Mouse (Mus musculus): ENCODE results near the gene Rnh1. TPM values are rescaled to one million over a fixed set of nuclear protein-coding genes. Genes with fewer than 3 reads are reported as not detected.

The Rnh1 gene
- polyA plus RNA-seq, 1 experiment from 2014 or later: 49.5 TPM

DNA sequence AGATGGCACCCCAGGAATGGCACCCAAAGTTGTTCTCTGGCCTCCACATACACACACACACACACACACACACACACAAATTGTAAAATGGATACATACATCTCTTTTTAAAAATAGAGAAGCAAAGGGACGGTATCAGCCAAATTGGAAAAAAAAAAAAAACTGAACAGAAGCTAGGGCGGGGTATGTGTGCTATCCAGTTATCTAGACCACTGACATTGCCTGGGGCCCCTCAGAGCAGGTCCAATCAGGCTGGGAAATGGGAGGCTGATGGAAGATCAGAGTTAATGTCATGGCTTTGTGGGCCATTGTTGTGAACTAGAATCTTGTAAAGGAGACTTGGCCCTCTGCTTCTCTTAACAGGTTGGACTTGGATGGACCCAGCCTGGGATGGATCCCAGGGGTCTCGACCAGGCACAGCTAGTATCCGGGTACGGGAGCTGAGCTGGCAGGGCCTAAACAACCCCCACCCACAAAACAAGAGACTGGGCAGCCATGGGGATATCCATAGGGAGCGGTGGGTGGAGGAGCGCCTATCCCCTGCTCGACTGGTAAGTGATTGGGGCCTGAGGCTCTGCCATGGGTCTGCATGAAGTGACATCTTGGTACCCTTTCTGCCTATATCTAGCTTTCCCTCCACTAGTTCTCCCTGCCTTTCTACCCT, 24.1 kb upstream of the Rnh1 start:
- Histone ChIP-seq H3K27ac (replicated peaks) (no peak overlapping the region), H3K4me3 (no peak overlapping the region), H3K4me1 (replicated peaks) (peaks cover 29% of the 10 kb centered on the region), H3K9ac (no peak overlapping the region), H3K36me3 (peaks cover 4% of the 10 kb centered on the region; the same call in 1 of the 2 replicates), H3K27me3 (no peaks in the 10 kb centered on the region), H3K9me3 (no peaks in the 10 kb centered on the region), H3K4me2 (no peak overlapping the region)
- ATAC-seq (ENCODE audit: low FRiP score, low read depth): no peak
- 91% methylated on average over 8 of the region's 8 CpGs for WGBS

DNA sequence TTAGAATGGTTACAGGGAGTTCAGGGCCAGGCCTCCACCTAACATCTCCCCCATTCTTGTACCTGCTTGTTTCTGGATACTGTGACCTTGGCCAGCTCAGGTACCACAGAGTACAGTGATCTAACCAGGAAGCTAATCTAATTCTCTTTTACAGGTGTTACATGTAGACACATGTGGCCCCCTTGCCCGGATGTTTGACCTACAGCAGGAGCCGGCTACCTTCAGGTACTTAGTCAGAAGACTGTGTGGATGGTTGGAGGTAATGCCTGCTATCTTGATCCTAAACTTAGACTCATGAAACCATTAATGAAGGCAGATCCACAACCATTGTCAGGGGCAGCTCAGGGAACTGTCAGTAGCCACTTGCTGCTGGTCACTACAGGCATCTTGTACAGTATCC, 23.1 kb upstream of the Rnh1 start:
- H3K27me3 ChIP-seq: no peaks in the 10 kb centered on the region
- 94% methylated on average over 2 of the region's 2 CpGs for WGBS
- no peaks in the 10 kb centered on the region for H3K9me3 ChIP-seq
- peaks cover 13% of the 10 kb centered on the region for H3K36me3 ChIP-seq
- H3K27ac ChIP-seq (replicated peaks): no peak overlapping the region
- ATAC-seq (ENCODE audit: low FRiP score, low read depth): no peak
- H3K4me3 ChIP-seq: peak overlapping the region; percentile 67; the same call in 1 of the 2 replicates
- H3K4me1 ChIP-seq (replicated peaks): peaks cover 29% of the 10 kb centered on the region
- no peak overlapping the region for H3K9ac ChIP-seq
- H3K4me2 ChIP-seq: peak overlapping the region; percentile 100; the same call in 1 of the 2 replicates

DNA sequence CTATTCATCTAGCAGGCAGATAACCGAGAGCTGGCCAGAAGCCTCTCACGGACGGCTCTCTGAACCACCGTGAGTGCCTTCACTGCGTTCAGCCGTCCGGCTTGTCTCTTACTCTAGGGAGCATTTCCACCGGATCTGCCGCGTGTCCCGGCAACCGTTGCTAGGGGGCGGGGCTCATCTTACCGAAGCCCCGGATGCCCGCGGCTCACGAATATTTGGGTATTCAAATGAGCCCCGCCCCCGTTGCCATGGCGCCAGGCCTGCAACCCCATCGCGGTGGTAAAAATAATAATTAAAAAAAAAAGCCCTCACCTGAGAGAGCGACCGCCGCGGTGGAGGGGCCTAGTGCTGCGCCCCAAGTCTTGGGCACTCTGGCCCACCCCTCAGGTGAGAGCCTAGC, 22.2 kb upstream of the Rnh1 start:
- under 1% methylated on average over 28 of the region's 28 CpGs for WGBS
- Histone ChIP-seq H3K4me1 (replicated peaks) (peaks cover 29% of the 10 kb centered on the region), H3K36me3 (peaks cover 22% of the 10 kb centered on the region), H3K4me2 (peak overlapping the region; percentile 100), H3K27ac (replicated peaks) (peak overlapping the region; percentile 81), H3K4me3 (peak overlapping the region; percentile 67), H3K9ac (peak overlapping the region; percentile 53), H3K9me3 (no peaks in the 10 kb centered on the region), H3K27me3 (no peaks in the 10 kb centered on the region)
- ATAC-seq (ENCODE audit: low FRiP score, low read depth): peak; percentile 21

DNA sequence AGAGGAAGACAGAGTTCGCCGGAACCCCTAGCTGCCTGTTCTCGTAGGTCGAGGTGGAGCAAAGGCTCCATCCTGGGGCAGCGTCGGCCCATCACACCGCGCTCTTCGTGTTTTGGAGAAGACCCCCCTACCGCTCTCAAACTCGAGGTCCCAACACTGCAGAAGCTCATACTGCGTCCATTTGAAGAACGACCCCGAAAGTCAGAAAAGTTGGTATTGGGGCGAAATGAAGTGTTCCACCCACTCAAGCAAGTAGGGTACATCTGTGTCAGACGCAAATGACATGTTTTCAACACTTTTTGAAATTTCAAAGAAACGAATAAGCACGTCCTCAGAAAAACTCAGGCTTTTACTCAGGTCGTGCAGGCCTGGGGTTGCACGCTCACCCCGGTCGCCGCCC, 21.8 kb upstream of the Rnh1 start:
- Histone ChIP-seq H3K27me3 (no peaks in the 10 kb centered on the region), H3K9me3 (no peaks in the 10 kb centered on the region), H3K4me2 (peak overlapping the region; percentile 100), H3K27ac (replicated peaks) (peak overlapping the region; percentile 81), H3K36me3 (peaks cover 26% of the 10 kb centered on the region), H3K4me1 (replicated peaks) (peaks cover 29% of the 10 kb centered on the region), H3K4me3 (peak overlapping the region; percentile 67), H3K9ac (peak overlapping the region; percentile 53)
- WGBS: 0% methylated on average over 23 of the region's 23 CpGs
- no peak for ATAC-seq (ENCODE audit: low FRiP score, low read depth)

DNA sequence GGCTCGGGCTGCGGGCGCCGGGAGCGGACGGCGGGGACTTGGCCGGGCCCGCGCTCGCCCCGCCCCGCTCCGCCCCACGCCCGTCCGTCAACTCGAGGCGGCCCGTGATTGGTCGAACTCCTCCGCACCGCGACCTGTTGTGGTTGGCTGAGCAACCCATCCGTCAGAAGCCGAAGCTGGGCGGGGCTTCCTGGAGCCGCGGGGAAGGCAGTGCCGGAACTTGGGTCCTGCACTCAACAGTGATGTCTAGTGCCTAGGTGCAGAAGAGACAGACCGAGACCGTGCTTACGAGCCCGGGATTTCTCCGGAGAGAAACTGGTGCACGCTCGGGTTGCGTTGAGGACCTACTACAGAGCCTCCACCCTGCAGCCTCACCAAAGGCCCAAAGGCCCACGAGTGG, 21.3 kb upstream of the Rnh1 start, which contains the start of the genes Hras and Lrrc56:
Hras (minus strand) TSS at position 58 of the 400 bp plus-strand sequence.
Lrrc56 (plus strand) TSS at position 210 of the 400 bp plus-strand sequence.
- under 1% methylated on average over 33 of the region's 39 CpGs for WGBS
- H3K36me3 ChIP-seq: peaks cover 31% of the 10 kb centered on the region
- H3K27me3 ChIP-seq: no peaks in the 10 kb centered on the region
- no peaks in the 10 kb centered on the region for H3K9me3 ChIP-seq
- H3K4me1 ChIP-seq (replicated peaks): peaks cover 29% of the 10 kb centered on the region
- H3K4me2 ChIP-seq: peak within 1 kb of the TSS; percentile 100
- ATAC-seq (ENCODE audit: low FRiP score, low read depth): peak; percentile 95
- peak within 1 kb of the TSS; percentile 67 for H3K4me3 ChIP-seq
- H3K27ac ChIP-seq (replicated peaks): peak within 1 kb of the TSS; percentile 87
- H3K9ac ChIP-seq: peak within 1 kb of the TSS; percentile 98

DNA sequence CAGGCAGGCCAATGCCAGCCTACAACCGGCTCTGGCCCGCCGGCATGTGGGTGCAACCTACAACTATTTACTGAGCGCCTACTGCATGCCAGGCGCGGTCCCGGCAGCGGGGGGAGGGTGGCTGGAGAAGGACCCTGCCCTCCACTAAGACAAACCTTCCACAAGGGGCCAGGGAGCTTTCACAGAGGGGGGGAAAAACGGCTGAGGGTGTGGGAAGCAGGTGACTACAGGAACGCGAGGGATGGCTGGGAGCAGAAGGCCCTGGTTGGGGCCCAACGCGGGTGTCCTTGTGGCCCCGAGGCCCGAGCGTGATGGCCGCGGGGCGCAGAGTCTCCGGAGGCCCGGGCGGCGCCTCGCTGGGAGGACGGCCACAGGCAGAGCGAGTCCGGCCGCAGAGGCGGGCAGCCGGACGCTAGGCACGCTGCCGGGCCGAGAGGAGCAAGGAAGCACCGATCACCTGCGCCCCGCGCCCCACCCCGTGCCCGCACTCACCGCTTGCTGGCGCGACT, 20.7 kb upstream of the Rnh1 start:
- Histone ChIP-seq H3K9me3 (no peaks in the 10 kb centered on the region), H3K27ac (replicated peaks) (peak overlapping the region; percentile 87), H3K4me2 (peak overlapping the region; percentile 100), H3K27me3 (no peaks in the 10 kb centered on the region), H3K36me3 (peaks cover 33% of the 10 kb centered on the region), H3K4me1 (replicated peaks) (peaks cover 29% of the 10 kb centered on the region), H3K4me3 (peak overlapping the region; percentile 67), H3K9ac (peak overlapping the region; percentile 98)
- 0% methylated on average over 32 of the region's 43 CpGs for WGBS
- no peak for ATAC-seq (ENCODE audit: low FRiP score, low read depth)

DNA sequence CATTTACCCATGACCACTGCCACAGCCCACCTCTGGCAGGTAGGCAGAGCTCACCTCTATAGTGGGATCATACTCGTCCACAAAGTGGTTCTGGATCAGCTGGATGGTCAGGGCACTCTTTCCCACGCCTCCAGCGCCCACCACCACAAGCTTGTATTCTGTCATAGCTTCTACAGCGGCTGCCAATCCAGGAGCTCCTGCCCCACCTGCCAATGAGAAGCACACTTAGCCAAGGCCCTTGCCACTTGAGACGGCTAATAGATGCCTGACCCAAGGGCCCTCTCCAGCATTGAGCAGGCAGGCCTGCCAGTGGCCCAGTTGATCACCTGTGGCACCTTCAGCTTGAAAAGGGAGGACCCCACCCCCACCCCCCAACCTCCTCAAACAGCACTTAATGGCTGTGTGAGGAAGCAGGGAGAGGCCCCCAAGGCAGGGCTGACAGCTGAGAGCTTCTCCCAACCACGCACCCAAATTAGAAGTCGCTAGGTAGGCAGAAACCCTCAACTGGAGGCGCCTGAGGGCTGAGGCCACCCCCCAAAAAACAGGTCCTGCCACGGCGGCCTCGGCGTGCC, 20.2 kb upstream of the Rnh1 start:
- H3K4me2 ChIP-seq: peak overlapping the region; percentile 100
- no peaks in the 10 kb centered on the region for H3K9me3 ChIP-seq
- peak overlapping the region; percentile 67 for H3K4me3 ChIP-seq
- no peaks in the 10 kb centered on the region for H3K27me3 ChIP-seq
- peak overlapping the region; percentile 98 for H3K9ac ChIP-seq
- H3K36me3 ChIP-seq: peaks cover 33% of the 10 kb centered on the region
- H3K4me1 ChIP-seq (replicated peaks): peaks cover 29% of the 10 kb centered on the region
- WGBS: 27% methylated on average over 12 of the region's 12 CpGs
- no peak for ATAC-seq (ENCODE audit: low FRiP score, low read depth)
- H3K27ac ChIP-seq (replicated peaks): peak overlapping the region; percentile 87

DNA sequence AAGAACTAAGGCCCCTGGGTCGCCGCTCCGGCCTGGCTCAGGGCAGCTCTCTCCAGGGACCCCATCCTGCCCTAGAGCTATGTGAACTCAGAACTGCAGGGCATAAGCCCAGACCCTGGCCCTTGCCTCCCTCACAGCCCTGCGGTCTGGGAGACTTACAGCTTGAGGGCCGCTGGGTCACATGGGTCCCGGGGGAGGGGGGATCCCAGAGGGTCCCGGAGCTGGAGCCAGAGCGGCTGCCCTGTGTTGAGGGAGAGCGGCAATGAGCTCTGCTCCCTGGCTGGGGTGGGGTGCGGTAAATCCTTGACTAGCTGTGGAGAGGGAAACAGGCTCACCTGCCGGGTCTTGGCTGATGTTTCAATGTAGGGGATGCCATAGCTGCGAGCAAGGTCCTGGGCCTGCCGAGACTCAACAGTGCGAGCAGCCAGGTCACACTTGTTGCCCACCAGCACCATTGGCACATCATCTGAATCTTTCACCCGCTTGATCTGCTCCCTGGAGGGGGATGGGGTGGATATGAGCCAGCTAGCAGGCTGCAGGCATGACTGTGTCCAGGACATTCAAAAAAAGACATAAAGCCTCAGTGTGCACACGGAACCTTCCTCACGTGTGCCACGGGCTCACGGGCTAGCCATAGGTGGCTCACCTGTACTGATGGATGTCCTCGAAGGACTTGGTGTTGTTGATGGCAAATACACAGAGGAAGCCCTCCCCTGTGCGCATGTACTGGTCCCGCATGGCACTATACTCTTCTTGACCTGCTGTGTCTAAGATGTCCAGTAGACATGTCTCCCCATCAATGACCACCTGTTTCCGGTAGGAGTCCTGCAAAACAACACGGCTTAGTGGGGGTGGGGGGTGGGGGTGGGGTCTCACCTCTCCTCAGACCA, 19.4 kb upstream of the Rnh1 start:
- WGBS: 91% methylated on average over 24 of the region's 24 CpGs
- Histone ChIP-seq H3K4me2 (peak overlapping the region; percentile 100), H3K4me3 (peak overlapping the region; percentile 67; the same call in 1 of the 2 replicates), H3K27me3 (no peaks in the 10 kb centered on the region), H3K4me1 (replicated peaks) (peaks cover 29% of the 10 kb centered on the region), H3K36me3 (peaks cover 33% of the 10 kb centered on the region), H3K9ac (peak overlapping the region; percentile 98; the same call in 1 of the 2 replicates), H3K27ac (replicated peaks) (no peak overlapping the region), H3K9me3 (no peaks in the 10 kb centered on the region)
- ATAC-seq (ENCODE audit: low FRiP score, low read depth): no peak

DNA sequence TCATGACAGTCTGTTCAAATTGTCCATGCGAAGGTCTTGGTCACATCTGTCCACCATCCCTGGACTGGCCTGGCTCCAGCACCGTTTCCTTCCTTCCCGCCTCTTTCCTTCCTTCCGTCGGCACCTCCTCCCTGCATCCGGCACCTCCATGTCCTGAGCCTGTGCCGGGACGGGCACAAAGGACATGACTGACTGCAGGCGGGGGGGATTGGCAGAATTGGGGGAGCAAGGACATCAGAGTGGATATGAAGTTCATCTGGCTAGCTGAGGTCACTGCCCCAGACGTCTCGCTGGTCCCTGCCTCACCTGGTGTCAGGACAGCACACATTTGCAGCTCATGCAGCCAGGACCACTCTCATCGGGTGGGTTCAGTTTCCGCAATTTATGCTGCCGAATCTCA, 18.4 kb upstream of the Rnh1 start:
- H3K9me3 ChIP-seq: no peaks in the 10 kb centered on the region
- WGBS: 92% methylated on average over 14 of the region's 14 CpGs
- H3K4me1 ChIP-seq (replicated peaks): peaks cover 29% of the 10 kb centered on the region
- no peak overlapping the region for H3K4me2 ChIP-seq
- H3K4me3 ChIP-seq: no peak overlapping the region
- ATAC-seq (ENCODE audit: low FRiP score, low read depth): no peak
- H3K27ac ChIP-seq (replicated peaks): no peak overlapping the region
- H3K9ac ChIP-seq: no peak overlapping the region
- peaks cover 33% of the 10 kb centered on the region for H3K36me3 ChIP-seq
- H3K27me3 ChIP-seq: no peaks in the 10 kb centered on the region

DNA sequence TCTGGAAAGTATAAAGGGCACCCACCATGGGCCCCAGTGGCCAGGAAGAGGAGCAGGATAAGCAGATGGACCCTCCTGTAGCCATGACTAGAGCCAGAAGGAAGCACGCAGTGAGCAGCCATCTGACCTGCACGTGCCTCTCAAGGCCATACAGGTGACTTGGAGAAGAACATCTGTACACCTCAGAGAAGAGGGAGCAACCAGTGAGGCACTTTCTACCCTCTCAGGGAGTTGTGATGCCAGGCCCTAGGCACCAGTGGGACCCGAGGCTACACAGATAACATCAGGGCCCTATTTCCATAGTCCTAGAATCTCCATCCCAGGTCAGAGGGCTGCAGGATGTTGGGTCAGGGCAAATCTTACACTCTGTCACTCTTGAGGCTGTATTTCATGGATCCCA, 17.6 kb upstream of the Rnh1 start:
- H3K27ac ChIP-seq (replicated peaks): no peak overlapping the region
- no peaks in the 10 kb centered on the region for H3K9me3 ChIP-seq
- WGBS: 89% methylated on average over 3 of the region's 3 CpGs

DNA sequence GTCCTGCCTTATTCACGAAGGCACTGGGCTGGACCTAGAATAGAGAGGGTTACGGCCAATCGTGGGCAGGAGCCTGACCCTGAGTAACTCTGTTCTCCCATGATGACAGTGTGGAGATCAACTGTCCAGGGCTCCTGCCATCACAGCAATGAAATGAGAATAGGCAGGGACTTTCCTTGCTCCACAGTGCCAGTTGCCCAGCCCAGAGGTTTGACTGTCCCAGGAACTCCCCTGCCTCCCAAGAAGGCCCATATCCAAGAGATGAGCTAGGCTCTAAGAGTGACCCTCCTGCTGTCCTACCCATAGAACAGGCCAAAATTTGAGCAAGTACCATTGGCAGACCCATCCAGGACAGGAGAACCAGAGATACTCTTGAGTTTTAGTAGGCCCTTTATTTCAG, 16.1 kb upstream of the Rnh1 start:
- 99% methylated on average over 3 of the region's 3 CpGs for WGBS
- Histone ChIP-seq H3K4me2 (no peak overlapping the region), H3K27ac (replicated peaks) (no peak overlapping the region), H3K9me3 (no peaks in the 10 kb centered on the region), H3K9ac (no peak overlapping the region), H3K36me3 (peaks cover 33% of the 10 kb centered on the region), H3K27me3 (no peaks in the 10 kb centered on the region), H3K4me1 (replicated peaks) (peaks cover 15% of the 10 kb centered on the region), H3K4me3 (no peak overlapping the region)
- ATAC-seq (ENCODE audit: low FRiP score, low read depth): no peak

More for the DNA sequence above, 17.6 kb upstream of the Rnh1 start:
- ATAC-seq (ENCODE audit: low FRiP score, low read depth): no peak
- no peak overlapping the region for H3K4me3 ChIP-seq
- H3K9ac ChIP-seq: no peak overlapping the region
- no peak overlapping the region for H3K4me2 ChIP-seq
- peaks cover 26% of the 10 kb centered on the region for H3K4me1 ChIP-seq (replicated peaks)
- H3K27me3 ChIP-seq: no peaks in the 10 kb centered on the region
- peaks cover 33% of the 10 kb centered on the region for H3K36me3 ChIP-seq
